21 mouse cellular contexts compared by ENCODE assay signal in genomic region chr1:90536105-90536504, GRCm38 (mm10).
"Had no signal": no experiment of that assay in that cellular context is flagged by ENCODE, and none has a peak within 500 bp of the region (broad histone marks: within the 10 kb centered on the region; RNA-seq: fewer than 3 reads in every experiment).

No protein-coding gene starts in this region.

- H3K36me3 ChIP-seq: limb, embryonic 15.5 days; midbrain, embryonic 12.5 days; neural tube, embryonic 13.5 days; stomach, embryonic 15.5 days had no signal

- H3K4me1 ChIP-seq: midbrain, embryonic 12.5 days; neural tube, embryonic 13.5 days; stomach, embryonic 15.5 days had no signal

- H3K9ac ChIP-seq: limb, embryonic 15.5 days; liver, embryonic 14.5 days; liver, postnatal 0 days; lung, embryonic 14.5 days; midbrain, embryonic 12.5 days; neural tube, embryonic 13.5 days; stomach, embryonic 15.5 days had no signal

- ATAC-seq: intestine, postnatal 0 days; liver, postnatal 0 days; lung, postnatal 0 days; midbrain, embryonic 16.5 days had no signal

- H3K4me3 ChIP-seq: layer of hippocampus, adult 2 months; limb, embryonic 15.5 days; midbrain, embryonic 12.5 days; myocyte; neural tube, embryonic 13.5 days; stomach, embryonic 15.5 days had no signal

- H3K9me3 ChIP-seq: limb, embryonic 15.5 days; stomach, embryonic 15.5 days had no signal

- DNase-seq: kidney, adult 8-10 months; kidney, postnatal 25 days; layer of hippocampus, adult 9-11 months; liver, postnatal 0 days; lung, embryonic 14.5 days; retina, postnatal 1 day; right cerebral cortex, postnatal 25 days; spleen, adult 18-20 months; thymus, postnatal 25 days had no signal

- H3K27me3 ChIP-seq: limb, embryonic 15.5 days; midbrain, embryonic 12.5 days; neural tube, embryonic 13.5 days; stomach, embryonic 15.5 days had no signal

- H3K27ac ChIP-seq: layer of hippocampus, adult 2 months; limb, embryonic 15.5 days; liver, embryonic 14.5 days; macrophage; midbrain, embryonic 12.5 days; neural tube, embryonic 13.5 days; stomach, embryonic 15.5 days had no signal

- H3K4me2 ChIP-seq: limb, embryonic 15.5 days; liver, embryonic 11.5 days; lung, embryonic 14.5 days; midbrain, embryonic 12.5 days; neural tube, embryonic 13.5 days; stomach, embryonic 15.5 days had no signal
